Mouse (Mus musculus) heart, postnatal 0 days (tissue): Measurements from ENCODE around the gene Cacna2d4. TPM values are rescaled to one million over a fixed set of nuclear protein-coding genes. Genes with fewer than 3 reads are reported as not detected.
"Not testable (repeated sequence)": the region's sequence is repeated elsewhere in the genome, so short reads cannot be mapped to it uniquely, and the experiment has no call there.

Experiments
- ATAC-seq: fragments of 200-750 bp; cut with Nextera tagmentation; 2 replicates; pipeline ENCODE4 v1.8.0; 2017; ENCODE audit warnings: low read depth, moderate number of reproducible peaks, moderate library complexity; ENCODE audit not compliant: insufficient read depth
- DNase-seq: peaks from one replicate; pipeline ENCODE4 v3.0.0-alpha.2; 2016; ENCODE audit warnings: low spot score
- H3K27ac ChIP-seq: fragments of 300-500 bp; sonication (generic); 2 replicates; pipeline ENCODE4 v1.5.1; 2014; ENCODE audit warnings: low read depth, mild to moderate bottlenecking
- H3K27me3 ChIP-seq: fragments of 300-500 bp; sonication (generic); 2 replicates; pipeline ENCODE4 v1.6.1; 2014; ENCODE audit warnings: low read length, mixed read lengths; ENCODE audit not compliant: control insufficient read depth, insufficient read depth
- H3K36me3 ChIP-seq: fragments of 300-500 bp; sonication (generic); replicated peaks from 2 replicates; pipeline ENCODE4 v1.6.1; 2014; ENCODE audit warnings: low read length, mixed read lengths; ENCODE audit not compliant: control insufficient read depth, insufficient read depth
- H3K4me1 ChIP-seq: fragments of 300-500 bp; sonication (generic); 2 replicates; pipeline ENCODE4 v1.6.1; 2014; ENCODE audit warnings: antibody characterized with exemption; ENCODE audit not compliant: control insufficient read depth, insufficient read depth
- H3K4me2 ChIP-seq: fragments of 300-500 bp; sonication (generic); 2 replicates; pipeline ENCODE4 v1.6.1; 2014; ENCODE audit warnings: low read depth, mild to moderate bottlenecking, low read length, moderate library complexity
- H3K4me3 ChIP-seq: fragments of 300-500 bp; sonication (generic); 2 replicates; pipeline ENCODE4 v1.5.1; 2014; ENCODE audit warnings: low read depth, low read length
- H3K9ac ChIP-seq: fragments of 300-500 bp; sonication (generic); replicated peaks from 2 replicates; pipeline ENCODE4 v1.6.1; 2014; ENCODE audit warnings: low read depth, low read length, mixed read lengths
- H3K9me3 ChIP-seq: fragments of 300-500 bp; sonication (generic); replicated peaks from 2 replicates; pipeline ENCODE4 v1.6.1; 2016; ENCODE audit warnings: low read length; ENCODE audit not compliant: control insufficient read depth
- CTCF ChIP-seq: IDR thresholded peaks from 2 replicates; pipeline ENCODE4 v1.5.1; 2016; ENCODE audit warnings: antibody characterized with exemption, control low read depth, low read depth
- EP300 ChIP-seq: IDR thresholded peaks from 2 replicates; pipeline ENCODE4 v1.6.1; 2016; ENCODE audit warnings: antibody characterized with exemption, low read depth
- WGBS: fragments of 180-500 bp; shearing (Covaris S2); extraction: QIAGEN DNeasy Blood & Tissue Kit; methylation state at CpG from one replicate; pipeline ENCODE4 v1.1.7; 2014; 5-methylcytosine and 5-hydroxymethylcytosine counted together
- polyA plus RNA-seq: library from polyadenylated mRNA; unstranded; fragments of >200 nt; fragmentation: Nextera tagmentation; extraction: Ambion mirVana; gene quantifications from 2 replicates; pipeline ENCODE4 v1.2.1, GENCODE M21; 2015
- total RNA-seq: library from RNA; depleted of rRNA; stranded (reverse); fragments of >200 nt; gene quantifications from 2 replicates; pipeline ENCODE4 v1.2.3, GENCODE M21; 2014; ENCODE audit warnings: low replicate concordance

Gene Cacna2d4
- total and polyA plus RNA-seq, 2 experiments from 2014 or later, result not detected

DNA sequence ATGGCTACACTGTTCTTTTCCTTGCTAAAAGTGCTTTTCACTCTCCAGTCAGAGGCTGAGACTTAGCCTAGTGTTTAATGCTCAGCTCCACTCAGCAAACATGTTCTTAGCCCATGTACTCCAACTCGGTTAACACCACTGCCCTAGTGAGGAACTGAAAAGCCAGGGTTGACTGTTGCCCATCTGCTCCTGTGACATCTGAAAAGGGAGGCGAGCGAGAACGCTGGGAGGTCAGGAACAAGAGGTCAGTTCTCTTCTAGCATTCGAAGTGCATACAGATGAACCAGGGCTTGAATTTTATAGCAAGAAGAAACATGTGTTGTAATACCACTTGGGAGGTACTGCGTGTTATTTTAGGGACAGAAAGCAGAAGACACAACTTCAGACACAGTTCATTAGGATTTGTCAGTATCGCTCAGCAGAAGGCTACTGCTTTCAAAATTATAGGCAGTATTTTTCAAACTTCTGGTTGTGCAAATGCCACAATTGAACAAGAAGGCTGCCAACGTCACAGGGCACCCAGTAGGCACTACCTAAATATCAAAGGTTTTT lies 121.8 kb downstream of the Cacna2d4 start:
- H3K4me1 ChIP-seq, result no peaks in the 10 kb centered on the region
- H3K27me3 ChIP-seq, result no peaks in the 10 kb centered on the region
- no peak for TF ChIP-seq CTCF
- no peak for TF ChIP-seq EP300
- H3K9ac ChIP-seq, result no peak overlapping the region
- no peak overlapping the region for H3K4me3 ChIP-seq
- WGBS, result 87% methylated on average over 8 of the region's 8 CpGs
- no peak overlapping the region for H3K27ac ChIP-seq
- ATAC-seq (no peak), DNase-seq (no peak)
- H3K9me3 ChIP-seq, result no peaks in the 10 kb centered on the region
- H3K4me2 ChIP-seq, result no peak overlapping the region
- H3K36me3 ChIP-seq, result peaks cover 88% of the 10 kb centered on the region

DNA sequence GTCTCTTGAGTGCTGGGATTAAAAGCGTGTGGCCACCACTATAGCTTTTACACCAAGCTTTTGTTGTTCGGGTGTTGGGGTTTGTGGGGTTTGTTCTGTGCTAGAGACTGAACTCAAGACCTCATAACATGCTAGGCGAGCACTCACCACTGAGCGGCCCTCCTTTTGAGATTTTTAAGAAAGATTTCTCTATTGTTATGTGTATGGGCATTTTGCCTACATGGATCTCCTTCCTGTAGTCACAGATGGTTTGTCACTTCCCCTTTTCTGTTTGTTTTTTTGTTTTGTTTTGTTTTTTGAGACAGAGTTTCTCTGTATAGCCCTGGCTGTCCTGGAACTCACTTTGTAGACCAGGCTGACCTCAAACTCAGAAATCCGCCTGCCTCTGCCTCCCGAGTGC lies 123.9 kb downstream of the Cacna2d4 start:
- not testable (repeated sequence) for H3K27ac ChIP-seq, H3K9ac ChIP-seq, H3K4me1 ChIP-seq, H3K4me3 ChIP-seq, DNase-seq, ATAC-seq, H3K4me2 ChIP-seq, H3K27me3 ChIP-seq, H3K9me3 ChIP-seq
- H3K36me3 ChIP-seq, result peaks cover 77% of the 10 kb centered on the region
- 91% methylated on average over 6 of the region's 6 CpGs for WGBS

DNA sequence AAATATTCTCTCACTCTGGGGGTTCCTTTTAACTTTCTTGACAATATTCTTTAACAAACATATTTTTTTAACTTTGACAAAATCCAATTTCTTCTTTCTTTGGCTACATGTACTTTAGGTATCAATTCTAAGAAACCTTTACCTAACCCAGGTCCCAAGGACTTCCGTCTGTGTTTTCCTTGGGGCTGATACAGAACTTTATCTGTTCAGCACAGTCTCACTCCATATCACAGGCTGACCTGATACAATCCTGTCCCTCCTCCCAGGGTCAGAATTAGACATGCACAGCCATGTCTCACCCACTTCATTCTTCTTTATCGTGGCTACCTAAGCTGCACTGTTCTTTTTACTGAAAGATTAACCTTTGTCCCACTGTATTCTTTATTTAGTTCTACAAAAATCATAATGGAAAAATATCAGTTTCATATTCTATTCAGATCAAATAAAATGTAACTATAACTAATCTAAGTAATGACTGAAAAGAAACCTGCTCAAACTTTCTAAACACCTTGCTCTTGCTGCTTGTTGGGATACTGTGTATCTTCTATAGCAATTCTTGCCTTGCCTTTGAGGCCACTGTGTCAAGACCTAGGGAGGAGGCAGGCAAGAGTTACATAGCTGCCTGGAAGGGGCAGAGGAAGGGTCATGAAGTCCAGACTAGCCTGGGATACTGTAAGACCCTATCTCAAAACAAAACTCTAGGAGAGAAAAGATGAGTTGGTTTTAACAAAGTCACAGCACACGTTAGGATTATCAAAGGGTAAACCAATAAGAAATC lies 124.8 kb downstream of the Cacna2d4 start:
- H3K9me3 ChIP-seq, result no peaks in the 10 kb centered on the region
- ATAC-seq (no peak), DNase-seq (no peak)
- no peaks in the 10 kb centered on the region for H3K4me1 ChIP-seq
- no peak overlapping the region for H3K4me3 ChIP-seq
- no peak overlapping the region for H3K4me2 ChIP-seq
- TF ChIP-seq EP300 (no peak), CTCF (no peak)
- peaks cover 76% of the 10 kb centered on the region for H3K36me3 ChIP-seq
- no peaks in the 10 kb centered on the region for H3K27me3 ChIP-seq
- H3K27ac ChIP-seq, result no peak overlapping the region
- WGBS, result 63% methylated on average over 3 of the region's 3 CpGs
- no peak overlapping the region for H3K9ac ChIP-seq

DNA sequence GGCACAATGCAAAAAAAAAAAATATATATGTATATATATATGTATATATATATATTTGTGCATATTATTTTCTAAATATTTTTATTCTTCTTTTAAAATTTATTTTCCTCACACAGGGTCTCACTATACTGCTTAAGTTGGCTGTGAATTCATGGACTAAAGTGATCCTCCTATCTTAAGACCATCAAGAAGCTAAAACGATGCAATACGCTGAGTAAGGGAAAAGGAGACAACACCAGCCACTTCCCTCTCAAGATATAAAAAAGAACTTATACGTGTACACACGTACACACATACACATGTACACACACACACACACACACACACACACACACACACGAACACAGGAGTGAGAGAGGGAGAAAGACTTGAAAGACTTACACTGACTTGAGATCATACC lies 127.3 kb downstream of the Cacna2d4 start:
- no peak for DNase-seq
- H3K27me3 ChIP-seq, result no peaks in the 10 kb centered on the region
- H3K4me1 ChIP-seq, result no peaks in the 10 kb centered on the region
- H3K36me3 ChIP-seq, result peaks cover 56% of the 10 kb centered on the region
- no peak overlapping the region for H3K4me2 ChIP-seq
- TF ChIP-seq CTCF, result no peak
- TF ChIP-seq EP300, result no peak
- WGBS, result 88% methylated on average over 5 of the region's 5 CpGs
- no peak overlapping the region for H3K4me3 ChIP-seq
- H3K9ac ChIP-seq, result no peak overlapping the region
- H3K9me3 ChIP-seq, result no peaks in the 10 kb centered on the region
- H3K27ac ChIP-seq, result no peak overlapping the region
- ATAC-seq, result no peak

DNA sequence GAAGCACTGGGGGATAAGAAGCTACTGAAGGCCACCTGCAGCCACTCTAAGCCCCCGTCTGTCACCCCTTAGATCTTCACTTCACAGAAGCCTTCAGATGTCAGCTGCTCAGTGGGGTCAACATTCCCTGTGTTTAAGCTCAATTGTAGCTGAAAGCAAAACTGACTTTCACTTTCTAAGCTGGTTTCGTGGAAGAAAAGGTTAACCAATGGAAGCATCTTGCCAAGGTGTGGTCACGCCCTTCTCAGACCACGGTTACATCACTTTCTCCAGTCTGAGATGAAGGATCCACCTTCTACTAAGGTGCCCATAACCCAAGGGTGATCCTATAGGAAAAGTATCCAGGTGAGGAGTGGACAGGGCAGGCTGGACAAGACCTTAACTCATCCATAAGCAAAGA lies 130.5 kb downstream of the Cacna2d4 start:
- not testable (repeated sequence) for H3K4me3 ChIP-seq, H3K27me3 ChIP-seq, DNase-seq, H3K9ac ChIP-seq, H3K4me1 ChIP-seq, H3K4me2 ChIP-seq, H3K27ac ChIP-seq, H3K9me3 ChIP-seq, ATAC-seq
- H3K36me3 ChIP-seq, result peaks cover 37% of the 10 kb centered on the region
- 82% methylated on average over 3 of the region's 4 CpGs for WGBS

DNA sequence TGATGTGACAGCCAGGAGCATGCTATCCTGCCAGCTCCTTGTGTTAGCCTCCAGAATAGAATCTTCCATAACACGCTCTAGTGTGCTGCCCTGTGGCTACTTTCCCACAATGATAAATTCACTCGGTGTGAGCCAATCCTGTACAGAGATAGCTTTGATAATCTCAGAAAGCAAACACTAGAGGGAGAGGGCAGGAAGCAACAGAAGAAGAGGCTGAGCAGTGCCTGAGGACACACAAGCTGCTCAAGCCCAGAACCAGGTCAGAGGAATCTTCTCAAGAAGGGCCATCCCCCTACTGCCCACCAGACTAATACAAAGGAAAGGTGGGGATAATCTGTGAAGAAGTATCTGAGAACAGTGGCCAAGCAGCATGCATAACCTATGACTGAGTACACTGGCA lies 131.1 kb downstream of the Cacna2d4 start:
- no peak for DNase-seq
- TF ChIP-seq EP300 (no peak), CTCF (no peak)
- Histone ChIP-seq H3K4me3 (no peak overlapping the region), H3K27ac (no peak overlapping the region), H3K4me2 (no peak overlapping the region), H3K36me3 (peaks cover 36% of the 10 kb centered on the region), H3K4me1 (no peaks in the 10 kb centered on the region), H3K27me3 (no peaks in the 10 kb centered on the region), H3K9me3 (no peaks in the 10 kb centered on the region), H3K9ac (no peak overlapping the region)
- WGBS, result 27% methylated on average over 2 of the region's 2 CpGs
- no peak for ATAC-seq
